Mouse (Mus musculus) left cerebral cortex, postnatal 36 days (tissue): ENCODE results near the gene Myo6. TPM values are rescaled to one million over a fixed set of nuclear protein-coding genes. Genes with fewer than 3 reads are reported as not detected.

Source experiments
- DNase-seq, 2 experiments: peaks; one replicate each; pipeline ENCODE4 v3.0.0; 2021 to 2022; ENCODE audit warnings: low spot score in 2 of 2, mixed read lengths in 1 of 2
- intact Hi-C: fragments of 180-260 bp; cut with DNase I; formaldehyde crosslinking; loops from one replicate; pipeline ENCODE4 v1.15.1; 2025
- total RNA-seq, 2 experiments: library from RNA; stranded (reverse); gene quantifications; 2 replicates each; pipeline ENCODE4 v1.2.3; 2021

Gene Myo6
- 10 to 100 TPM; 59.6 to 70.8 TPM for total RNA-seq

DNA sequence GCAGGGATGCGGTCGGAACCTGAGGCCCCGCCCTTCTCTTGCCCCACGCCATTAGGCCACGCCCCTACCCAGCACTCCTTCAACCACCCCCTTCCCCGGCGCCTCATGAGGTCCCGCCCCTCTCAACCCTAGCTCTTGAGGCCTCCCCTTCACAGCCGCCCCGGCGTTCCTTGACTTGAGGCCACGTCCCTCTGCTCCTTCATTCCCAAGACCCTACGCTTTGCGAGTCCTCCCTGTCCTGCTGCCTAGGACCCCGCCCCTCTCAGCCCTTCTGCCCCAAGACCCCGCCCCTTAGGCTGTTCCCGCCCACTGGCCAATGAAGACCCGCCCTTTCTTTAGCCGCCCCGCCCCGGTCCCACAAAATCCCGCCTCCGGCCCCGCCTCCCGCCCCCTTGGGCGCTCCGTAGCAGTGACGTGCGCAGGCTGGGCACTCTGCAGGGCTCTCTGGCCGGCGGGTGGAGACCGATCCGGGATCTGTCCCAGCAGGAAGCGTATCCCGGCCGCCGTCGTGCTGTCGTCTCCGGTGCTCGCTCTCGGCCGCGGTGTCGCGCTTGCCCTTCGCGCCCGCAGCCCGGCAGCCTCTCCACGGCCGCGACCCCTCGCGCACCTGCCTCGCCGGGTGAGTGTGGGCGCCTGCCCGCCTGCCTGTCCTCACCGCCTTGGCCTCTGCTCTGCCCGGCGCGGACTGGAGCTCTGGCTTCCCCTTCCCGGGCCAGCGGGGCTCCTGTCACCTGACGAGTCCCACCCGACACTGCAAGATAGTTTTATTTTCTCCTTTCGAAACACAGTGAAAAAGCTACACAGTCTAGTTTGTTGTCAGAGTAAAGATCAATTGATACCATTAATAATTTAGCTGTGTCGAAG is at the start of gene Myo6:
TSS of gene Myo6 (plus strand) at position 421 of the 864 bp plus-strand sequence.
- peak; percentile 93 to 95 for DNase-seq
- intact Hi-C loops, result loop anchor here (2.0 kb wide), 1 partner anchor 98 kb away; the partner anchor contains the start of gene Senp6

DNA sequence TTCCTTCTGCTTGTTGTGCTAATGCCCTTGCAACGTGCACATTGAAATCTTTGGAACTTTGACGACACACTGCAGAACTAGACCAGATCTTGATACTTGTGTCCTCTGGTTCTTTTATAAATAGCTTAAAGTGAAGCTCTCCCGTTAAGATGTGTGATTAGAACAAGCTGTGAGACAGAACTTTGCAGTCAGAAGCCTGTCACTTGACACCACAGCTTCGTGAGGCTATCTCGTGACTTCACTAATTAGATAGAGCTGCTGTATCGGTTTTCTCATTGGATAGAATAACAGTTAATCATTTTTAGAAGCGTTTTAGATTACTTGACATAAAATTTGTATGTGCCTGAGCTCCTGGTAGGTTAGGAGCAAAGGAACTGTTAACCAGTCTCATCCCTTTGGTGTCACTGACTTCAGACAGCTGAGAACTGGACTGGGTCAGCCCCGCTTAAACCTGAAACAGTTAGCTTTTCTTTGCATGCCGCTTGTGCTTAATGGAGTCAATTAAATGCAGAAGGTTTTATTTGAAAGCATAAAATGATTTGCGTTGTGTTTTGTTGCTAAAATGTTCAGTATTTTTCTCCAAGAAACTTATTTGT is 18.7 kb upstream of the Myo6 start:
- no peak for DNase-seq
- intact Hi-C loops, result no loop called here

DNA sequence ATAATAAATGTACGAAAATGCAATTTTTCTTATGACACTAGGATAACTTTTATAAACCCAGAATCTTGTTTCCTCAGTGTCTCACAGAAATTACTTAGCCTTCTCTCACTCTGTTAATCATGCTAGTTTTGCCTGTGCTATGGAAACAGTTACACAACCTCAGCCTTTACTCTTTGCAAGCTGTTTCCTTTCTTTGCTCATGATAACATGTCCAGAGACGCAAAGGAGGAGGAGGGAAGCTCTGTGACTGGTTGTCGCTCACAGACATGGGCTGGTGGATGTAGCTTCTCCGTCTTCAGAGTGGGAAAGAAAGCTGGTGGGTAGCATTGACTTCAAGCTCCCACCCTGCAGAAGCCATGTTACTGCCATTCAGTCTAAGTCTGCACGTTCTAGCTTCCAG is 15.2 kb upstream of the Myo6 start:
- intact Hi-C loops, result no loop called here
- DNase-seq, result no peak

DNA sequence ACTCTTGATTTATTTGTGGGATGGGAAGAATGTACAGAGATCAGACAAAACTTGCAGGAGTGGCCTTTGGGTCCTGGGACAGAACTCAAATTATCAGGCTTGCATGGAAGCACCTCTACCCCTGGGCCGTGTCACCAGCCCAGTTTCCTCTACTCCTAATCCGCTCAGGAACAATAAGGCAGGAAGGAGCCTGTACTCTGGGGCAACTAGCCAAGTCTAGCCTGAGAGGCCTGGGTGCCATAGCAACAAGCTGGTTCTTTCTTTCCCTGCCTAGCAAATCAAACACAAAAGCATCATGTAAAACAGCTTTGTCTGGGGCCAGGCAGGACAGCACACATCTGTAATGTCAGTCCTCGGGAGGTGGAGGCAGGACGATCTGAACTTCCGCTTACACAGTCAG is 9.6 kb upstream of the Myo6 start:
- DNase-seq, result peak; percentile 23 to 37
- intact Hi-C loops, result no loop called here

DNA sequence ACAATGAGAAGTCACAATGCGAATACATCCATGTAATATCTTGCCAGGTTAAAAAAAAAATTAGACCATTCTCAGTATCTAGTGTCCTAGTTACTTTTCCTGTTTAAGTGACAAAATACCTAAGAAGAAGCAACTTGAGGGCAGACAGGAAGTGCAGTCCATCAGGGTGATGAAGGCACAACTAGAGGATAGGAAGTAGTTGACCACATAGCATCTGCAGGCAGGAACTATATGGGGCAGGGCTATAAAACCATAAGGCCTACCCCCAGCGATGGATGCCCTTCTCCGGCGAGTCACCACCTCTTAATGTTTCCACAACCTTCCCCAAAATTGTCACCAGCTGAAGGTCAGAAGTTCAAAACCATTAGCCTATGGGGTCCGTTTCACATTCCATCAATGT is 8.1 kb upstream of the Myo6 start:
- no peak for DNase-seq
- intact Hi-C loops, result no loop called here

DNA sequence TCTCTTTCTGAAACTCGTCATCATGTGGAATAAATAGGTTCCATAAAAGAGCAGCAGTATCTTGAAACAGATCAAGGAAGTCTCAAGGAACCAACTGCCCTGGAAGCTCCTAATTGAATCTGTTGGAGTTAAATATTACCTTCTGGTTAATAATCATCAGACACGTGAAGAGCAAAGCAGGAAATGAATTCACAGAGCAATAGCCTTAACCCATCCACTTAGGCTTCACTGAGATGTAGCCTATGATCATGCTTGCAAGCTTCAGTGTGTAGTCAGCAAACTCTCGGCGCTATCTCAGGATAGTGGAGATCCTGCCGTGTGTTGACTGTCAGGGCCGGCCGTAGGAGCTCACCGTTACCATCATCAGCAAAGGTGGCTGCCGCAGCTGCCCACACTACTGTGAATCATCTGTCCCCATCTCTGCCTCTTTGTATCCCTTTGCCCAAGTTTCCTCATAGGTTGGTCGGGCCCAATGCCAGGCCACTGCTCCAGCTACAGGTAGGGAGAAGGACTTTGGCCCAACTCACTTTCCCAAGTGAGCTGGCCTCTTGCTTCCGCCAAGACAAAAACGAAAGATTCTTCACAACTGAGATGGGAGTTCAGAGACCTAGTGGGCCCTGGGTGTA is 6.9 kb upstream of the Myo6 start:
- intact Hi-C loops, result no loop called here
- no peak for DNase-seq

DNA sequence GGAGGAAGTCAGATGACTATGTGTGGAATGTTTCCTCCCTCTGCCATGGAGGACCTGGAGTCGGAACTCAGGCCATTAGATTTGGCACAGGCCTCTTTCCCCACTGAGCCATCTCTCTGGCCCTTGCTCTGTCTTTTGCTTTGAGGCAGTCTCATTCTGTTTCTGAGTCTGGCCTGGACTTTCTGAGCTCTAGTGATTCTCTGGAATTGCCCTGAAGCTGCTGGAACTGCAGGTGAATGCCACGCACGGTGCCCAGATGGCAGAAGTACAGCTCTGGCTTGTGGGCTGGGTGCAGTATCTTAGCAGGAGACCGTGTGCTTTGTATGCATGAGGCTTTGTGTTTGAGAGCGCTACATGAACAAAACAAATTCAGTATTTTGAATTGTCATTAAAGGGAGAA is 5.9 kb upstream of the Myo6 start:
- intact Hi-C loops, result no loop called here
- no peak for DNase-seq

DNA sequence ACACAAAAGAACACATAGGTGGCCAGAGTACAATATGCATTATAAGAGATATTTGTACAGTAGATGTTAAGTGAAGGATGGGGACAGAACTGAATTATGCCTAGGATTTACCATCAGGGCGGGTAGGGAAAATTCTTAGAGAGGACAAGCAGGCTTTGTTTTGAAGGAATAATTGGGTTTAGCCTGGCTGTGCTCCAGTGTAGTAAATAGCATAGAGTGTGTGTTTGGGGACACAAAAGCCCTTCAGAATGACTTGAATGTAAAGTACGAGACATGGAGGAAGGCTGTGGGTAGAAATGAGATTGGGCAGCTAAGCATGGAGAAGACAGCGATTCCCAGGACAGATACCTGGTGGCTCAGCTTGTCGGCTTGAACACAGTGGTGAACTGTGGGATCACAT is 3.4 kb upstream of the Myo6 start:
- intact Hi-C loops, result no loop called here
- no peak for DNase-seq

DNA sequence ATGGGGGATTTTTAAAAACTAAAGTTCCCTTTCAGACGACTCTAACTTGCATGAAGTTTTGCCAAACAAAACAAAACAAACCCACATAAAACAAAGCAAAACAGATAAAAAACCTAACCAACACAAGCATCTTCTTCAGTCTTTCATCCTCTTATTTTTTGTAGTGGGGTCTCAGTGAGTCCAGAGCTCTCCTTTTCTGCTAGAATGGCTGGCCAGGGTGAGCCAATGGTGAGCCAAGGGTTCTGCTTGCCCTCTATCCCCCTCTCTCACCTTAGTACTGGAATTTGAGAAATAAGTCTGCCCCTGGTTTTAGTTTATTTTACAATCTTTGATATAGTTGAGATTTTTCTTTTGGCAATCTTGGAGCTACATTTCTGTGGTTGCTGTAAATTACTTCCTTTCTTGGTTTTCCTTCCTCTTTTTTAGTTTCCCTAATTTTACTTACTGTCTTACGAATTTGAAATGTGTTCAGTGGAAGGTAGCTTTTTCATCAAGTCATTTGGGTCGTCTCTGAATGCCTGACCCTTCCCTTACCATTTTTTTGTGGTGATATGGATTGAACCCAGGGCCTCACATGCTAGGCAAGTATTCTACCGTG is 1.6 kb upstream of the Myo6 start:
- intact Hi-C loops, result no loop called here
- no peak for DNase-seq

DNA sequence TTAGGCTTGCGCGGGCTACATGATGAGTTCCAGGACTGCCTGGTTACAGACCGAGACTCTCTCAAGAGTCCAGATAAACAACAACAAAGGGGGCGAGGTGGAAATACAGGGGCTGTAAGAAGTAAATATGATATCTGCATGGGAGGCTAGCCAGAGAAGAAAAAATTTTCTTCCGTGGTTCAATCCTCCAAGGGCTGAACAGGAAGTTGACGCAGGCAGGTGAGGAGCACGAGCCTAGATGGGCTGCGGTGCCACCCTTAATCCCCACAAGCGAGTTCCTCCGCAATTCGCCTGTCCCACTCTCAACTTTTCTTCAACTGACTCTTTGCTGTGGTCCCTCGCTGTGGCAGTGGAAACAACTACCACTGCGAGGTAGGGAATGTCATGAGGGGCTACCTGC is 640 bp upstream of the Myo6 start:
- peak in 1 of 2 experiments; percentile 13 for DNase-seq
- intact Hi-C loops, result loop anchor here (2.0 kb wide), 1 partner anchor 97 kb away; the partner anchor contains the start of gene Senp6

DNA sequence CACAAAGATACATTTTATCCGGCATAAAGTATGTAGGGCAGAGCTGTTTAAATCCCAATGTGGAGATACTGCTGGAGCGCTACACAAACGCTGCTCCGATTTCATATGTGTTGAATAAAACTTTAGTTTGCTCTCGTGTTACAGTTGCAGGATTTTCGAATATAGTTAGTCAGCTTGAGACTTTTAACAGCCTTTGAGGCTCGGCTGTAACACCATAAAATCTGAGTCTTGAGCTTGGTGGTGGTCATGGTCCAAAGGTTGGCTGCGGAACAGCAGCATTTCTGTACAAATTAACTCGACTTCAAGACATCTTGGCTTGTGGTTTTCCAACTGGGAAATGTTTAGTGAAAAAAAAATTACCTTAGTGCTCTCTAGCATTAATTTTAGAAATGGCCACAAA is 859 bp downstream of the Myo6 start:
- intact Hi-C loops, result loop anchor here (2.0 kb wide), 1 partner anchor 99 kb away; the partner anchor contains the start of gene Senp6
- DNase-seq, result no peak

DNA sequence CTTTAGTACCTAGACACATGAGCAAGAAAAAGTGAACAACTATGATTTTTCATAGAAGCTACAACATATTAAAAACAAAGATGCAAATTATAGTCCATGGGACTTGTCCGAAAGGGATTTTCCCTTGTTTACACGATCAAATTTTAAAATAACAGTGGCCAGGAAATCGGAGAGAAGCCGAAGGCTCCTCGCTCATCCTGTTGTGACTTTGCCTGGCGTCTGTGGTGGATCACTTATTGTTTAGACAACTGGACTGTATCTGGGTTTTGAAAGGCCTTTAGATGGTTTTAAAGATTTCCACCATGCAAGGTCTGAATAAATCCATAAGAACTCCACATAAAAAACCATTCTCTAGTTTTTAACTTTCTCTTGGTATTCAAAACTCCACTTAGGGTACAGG is 1.6 kb downstream of the Myo6 start:
- DNase-seq, result no peak
- intact Hi-C loops, result no loop called here

DNA sequence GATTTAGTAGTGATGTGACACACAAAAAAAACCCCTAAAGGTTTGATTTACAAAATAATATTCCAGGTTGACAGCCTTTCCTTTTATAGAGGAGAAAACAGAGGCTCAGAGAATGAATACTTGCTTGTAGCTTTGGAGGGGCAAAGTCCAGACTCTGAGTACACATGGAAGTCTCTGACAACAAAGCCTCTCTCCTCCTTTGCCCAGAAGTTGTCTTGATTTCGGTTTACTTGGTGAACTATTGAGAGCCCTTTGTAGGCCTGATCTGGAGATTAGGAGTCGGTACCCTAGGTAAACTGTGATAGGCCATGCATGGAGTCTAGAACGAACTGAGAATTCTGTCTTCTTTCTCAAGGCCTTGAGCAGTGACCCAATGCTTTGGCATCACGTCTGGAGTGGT is 2.3 kb downstream of the Myo6 start:
- intact Hi-C loops, result no loop called here

DNA sequence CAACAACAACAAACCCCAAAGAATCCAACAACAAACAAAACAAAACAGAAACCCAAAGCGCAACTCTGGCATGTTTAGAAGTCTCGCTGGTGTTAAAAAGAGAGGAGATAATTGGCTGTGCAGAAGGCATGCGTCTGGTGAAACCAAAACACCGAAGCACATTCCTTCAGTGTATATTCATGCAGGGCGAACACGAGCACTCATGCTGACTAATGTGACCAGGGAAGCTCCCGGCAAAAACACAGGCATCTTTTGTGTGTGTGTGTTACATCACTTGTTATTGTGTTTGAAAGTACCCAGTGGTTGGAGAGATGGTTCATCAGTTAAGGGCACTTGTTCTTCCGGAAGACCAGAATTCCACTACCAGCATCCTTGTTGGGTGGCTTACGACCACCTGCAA is 4.7 kb downstream of the Myo6 start:
- DNase-seq, result no peak
- intact Hi-C loops, result no loop called here

More for the DNA sequence above, 2.3 kb downstream of the Myo6 start:
- DNase-seq, result no peak

DNA sequence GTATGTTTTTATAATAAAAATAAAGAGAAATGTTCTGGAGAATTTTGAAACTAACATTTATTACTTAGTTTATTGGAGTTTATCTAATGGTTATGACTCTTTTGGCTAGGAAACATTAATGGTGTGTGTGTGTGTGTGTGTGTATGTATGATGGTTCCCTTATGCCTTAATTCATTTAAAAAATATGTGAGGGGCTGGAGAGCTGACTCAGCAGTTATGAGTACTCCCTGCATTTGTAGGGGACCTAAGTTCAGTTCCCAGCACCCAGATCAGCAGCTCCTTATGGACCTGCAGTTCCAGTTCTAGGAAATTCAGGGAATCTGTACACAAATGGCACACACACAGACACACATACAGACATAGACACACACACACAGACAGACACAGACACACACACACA is 6.4 kb downstream of the Myo6 start:
- intact Hi-C loops, result no loop called here
- DNase-seq, result no peak

DNA sequence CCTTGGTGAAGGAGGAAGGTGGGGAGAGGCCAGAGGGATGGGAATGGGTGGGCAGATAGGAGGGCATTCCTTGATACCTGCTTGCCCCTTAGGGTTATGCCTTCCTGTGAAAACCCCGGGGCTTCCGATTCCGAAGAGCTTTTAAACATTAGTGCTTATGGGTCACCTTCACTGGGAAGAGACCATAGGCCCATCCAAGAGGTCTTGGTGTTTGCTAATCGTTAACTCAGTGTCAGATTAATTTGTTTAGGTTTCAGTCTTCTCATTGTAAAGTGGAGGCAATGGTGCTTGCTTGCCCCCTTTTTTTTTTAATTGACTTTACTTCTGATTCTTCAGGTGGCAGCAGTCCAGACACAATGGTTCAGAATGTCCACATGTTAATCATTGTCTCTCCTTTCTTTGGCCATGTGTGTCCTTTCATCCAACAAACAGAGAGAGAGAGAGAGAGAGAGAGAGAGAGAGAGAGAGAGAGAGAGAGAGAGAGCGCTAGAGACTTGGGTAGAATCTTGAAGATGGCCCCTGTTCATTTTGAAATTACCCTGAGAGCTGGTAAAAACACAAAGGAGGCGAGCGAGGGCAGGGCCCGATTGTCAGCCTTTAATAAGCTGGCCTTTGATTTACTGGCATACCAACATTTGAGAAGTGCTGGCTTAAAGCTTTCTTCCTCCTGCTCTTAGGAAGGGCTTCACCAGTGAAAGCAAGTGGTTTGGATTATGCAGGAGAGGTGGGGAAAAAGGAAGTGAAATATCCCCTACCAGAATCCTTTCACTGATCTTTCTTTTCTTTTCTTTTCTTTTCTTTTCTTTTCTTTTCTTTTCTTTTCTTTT is 7.8 kb downstream of the Myo6 start:
- no peak for DNase-seq
- intact Hi-C loops, result no loop called here

DNA sequence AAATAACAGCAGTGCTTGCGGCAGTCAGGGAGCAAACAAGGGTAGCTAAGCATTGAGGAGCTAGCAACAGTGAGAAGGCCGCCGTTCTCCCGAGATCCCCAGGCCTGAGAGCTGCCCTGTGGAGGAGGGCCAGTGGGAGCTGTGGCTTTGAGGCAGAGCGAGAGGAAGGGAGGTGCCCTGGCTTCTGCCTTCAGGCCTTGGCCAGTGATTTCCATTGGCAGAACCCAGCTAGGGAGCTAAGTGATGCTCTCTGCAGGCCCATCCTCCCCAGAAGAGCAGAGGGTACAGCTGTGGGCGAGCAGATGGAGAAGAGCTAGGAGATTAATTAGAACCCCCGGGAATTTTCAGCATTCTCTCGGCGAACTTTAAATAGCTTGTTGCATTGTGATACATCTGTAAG is 8.8 kb downstream of the Myo6 start:
- intact Hi-C loops, result no loop called here
- DNase-seq, result peak in 1 of 2 experiments; percentile 28

DNA sequence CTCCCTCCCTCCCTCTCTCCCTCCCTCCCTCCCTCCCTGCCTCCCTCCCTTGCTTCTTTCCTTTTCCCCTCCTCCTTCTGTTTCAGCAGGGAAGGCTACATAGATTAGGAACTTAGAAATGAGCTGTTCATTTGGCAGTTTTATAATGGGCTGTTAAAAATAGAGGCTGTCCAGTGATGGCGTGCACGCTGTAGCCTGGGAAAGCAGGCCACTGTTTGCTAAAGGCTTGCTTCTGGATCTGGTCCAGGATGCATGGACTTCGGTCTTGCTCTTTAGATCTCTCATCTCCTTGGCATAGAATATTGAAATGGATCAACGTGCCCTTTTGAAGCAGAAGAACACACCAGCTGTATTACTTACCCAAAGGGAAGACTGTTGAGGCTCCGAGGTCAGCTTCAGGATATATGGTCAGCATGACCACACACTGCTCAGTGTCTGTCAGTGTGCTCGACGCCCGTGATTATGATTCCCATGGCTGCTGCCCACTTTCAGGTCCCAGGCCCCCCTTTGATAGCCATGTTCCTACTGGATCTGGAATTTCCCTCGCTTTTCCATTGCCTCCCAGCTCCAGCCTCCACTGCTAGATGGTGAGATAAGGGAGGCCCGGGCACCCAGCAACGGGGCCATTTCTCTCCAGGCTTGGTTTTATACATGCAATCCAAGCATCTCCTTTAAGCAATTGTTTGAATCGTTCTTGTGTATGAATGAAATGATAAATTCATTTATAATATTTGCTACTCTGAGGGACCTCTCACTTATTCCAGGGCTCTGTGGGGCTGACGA is 12.1 kb downstream of the Myo6 start:
- intact Hi-C loops, result no loop called here
- DNase-seq, result no peak

DNA sequence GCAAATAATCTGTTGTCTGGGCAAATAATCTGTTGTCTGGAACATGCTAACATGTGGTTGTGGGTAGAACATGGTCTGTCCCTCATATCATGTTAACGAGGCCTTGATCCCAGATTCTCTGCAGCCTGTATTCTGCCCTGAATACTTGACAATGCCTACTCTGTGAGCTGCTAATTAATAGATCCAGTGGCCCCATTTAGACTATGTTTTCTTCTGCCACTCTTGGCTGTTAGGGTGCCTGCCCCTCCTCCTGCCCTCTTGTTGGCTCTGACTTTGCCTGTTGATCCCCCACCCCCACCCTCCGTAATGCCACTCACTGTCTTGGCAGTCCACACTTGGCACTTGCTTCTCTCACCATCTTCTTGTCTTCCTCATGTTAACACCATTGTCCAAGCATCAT is 13.8 kb downstream of the Myo6 start:
- DNase-seq, result no peak
- intact Hi-C loops, result no loop called here
